Mouse (Mus musculus) myocyte (in vitro differentiated cells): Measurements from ENCODE around the gene Slc25a5. TPM values are rescaled to one million over a fixed set of nuclear protein-coding genes. Genes with fewer than 3 reads are reported as not detected.

Source experiments
- H3K27me3 ChIP-seq: one replicate; pipeline ENCODE4 v1.6.1; 2011; ENCODE audit not compliant: control insufficient read depth, insufficient read depth, insufficient read length
- H3K36me3 ChIP-seq: one replicate; pipeline ENCODE4 v1.6.1; 2011; ENCODE audit not compliant: control insufficient read depth, insufficient read depth
- H3K4me2 ChIP-seq: one replicate; pipeline ENCODE4 v1.6.1; 2011; ENCODE audit warnings: low read depth, control low read depth
- H3K4me3 ChIP-seq: one replicate; pipeline ENCODE4 v1.5.1; 2011; ENCODE audit warnings: mild to moderate bottlenecking, control low read depth, moderate library complexity
- H3K79me2 ChIP-seq: one replicate; pipeline ENCODE4 v1.6.1; 2011; ENCODE audit not compliant: control insufficient read depth, insufficient read depth
- H3ac ChIP-seq: one replicate; pipeline ENCODE4 v1.6.1; 2011; ENCODE audit not compliant: control insufficient read depth, insufficient read length
- CEBPB ChIP-seq: IDR thresholded peaks from 2 replicates; pipeline ENCODE4 v1.6.1; 2011; ENCODE audit warnings: mild to moderate bottlenecking, moderate library complexity; ENCODE audit not compliant: poor library complexity, insufficient read depth, severe bottlenecking
- E2F4 ChIP-seq: IDR thresholded peaks from one replicate; pipeline ENCODE4 v1.6.1; 2011; ENCODE audit warnings: mild to moderate bottlenecking, control low read depth, moderate library complexity; ENCODE audit not compliant: insufficient read depth
- MAX ChIP-seq: IDR thresholded peaks from one replicate; pipeline ENCODE4 v1.6.1; 2011; ENCODE audit warnings: low read depth, mild to moderate bottlenecking, control low read depth
- MYOD1 ChIP-seq, 3 experiments: IDR thresholded peaks; one replicate each; pipeline ENCODE4 v1.6.1; 2011; ENCODE audit warnings: control low read depth in 2 of 3, low read depth in 2 of 3, mild to moderate bottlenecking in 2 of 3, moderate library complexity in 1 of 3; ENCODE audit not compliant: insufficient read length in 2 of 3, control insufficient read depth in 1 of 3
- MYOG ChIP-seq, 3 experiments: IDR thresholded peaks; one replicate each; pipeline ENCODE4 v1.6.1; 2011; ENCODE audit warnings: control low read depth in 2 of 3, low read depth in 2 of 3, mild to moderate bottlenecking in 2 of 3; ENCODE audit not compliant: insufficient read length in 2 of 3, control insufficient read depth in 1 of 3, insufficient read depth in 1 of 3
- POLR2A ChIP-seq: IDR thresholded peaks from one replicate; pipeline ENCODE4 v1.6.1; 2011; ENCODE audit warnings: low read depth, mild to moderate bottlenecking, control low read depth, moderate library complexity; ENCODE audit not compliant: insufficient read length
- POLR2AphosphoS2 ChIP-seq: IDR thresholded peaks from one replicate; pipeline ENCODE4 v1.6.1; 2011; ENCODE audit warnings: low read depth, control low read depth; ENCODE audit not compliant: insufficient read length
- REST ChIP-seq: IDR thresholded peaks from one replicate; pipeline ENCODE4 v1.6.1; 2011; ENCODE audit warnings: mild to moderate bottlenecking, control low read depth, moderate library complexity; ENCODE audit not compliant: insufficient read depth, insufficient read length
- SRF ChIP-seq: IDR thresholded peaks from one replicate; pipeline ENCODE4 v1.6.1; 2011; ENCODE audit warnings: low read depth; ENCODE audit not compliant: control insufficient read depth, insufficient read length
- TCF12 ChIP-seq: IDR thresholded peaks from one replicate; pipeline ENCODE4 v1.6.1; 2011; ENCODE audit warnings: mild to moderate bottlenecking, control low read depth; ENCODE audit not compliant: poor library complexity, insufficient read depth, severe bottlenecking
- TCF3 ChIP-seq: IDR thresholded peaks from one replicate; pipeline ENCODE4 v1.6.1; 2011; ENCODE audit warnings: low read depth, control low read depth; ENCODE audit not compliant: insufficient read length
- USF1 ChIP-seq: IDR thresholded peaks from one replicate; pipeline ENCODE4 v1.6.1; 2011; ENCODE audit warnings: low read depth, mild to moderate bottlenecking, control low read depth, moderate library complexity
- polyA plus RNA-seq: library from polyadenylated mRNA; unstranded; fragments of >200 nt; fragmentation: generic; extraction: Trizol; gene quantifications from one replicate; pipeline ENCODE4 v1.2.1, GENCODE M21; 2012; ENCODE audit warnings: missing spikeins

Gene Slc25a5
- polyA plus RNA-seq, 1 experiment: 684 TPM

GRCm38 (mm10) chrX:36841698-36842097 is 46.2 kb downstream of the Slc25a5 start:
- no peak for TF ChIP-seq POLR2AphosphoS2
- no peak for TF ChIP-seq REST
- TF ChIP-seq MAX: no peak
- TF ChIP-seq MYOD1 (IDR thresholded peaks at IDR 0.05; ENCODE audit: control insufficient read depth in 1 of 3, insufficient read length in 2 of 3, low read depth in 2 of 3): no peak
- TF ChIP-seq CEBPB: no peak
- TF ChIP-seq E2F4: no peak
- TF ChIP-seq USF1: no peak
- TF ChIP-seq SRF: no peak
- TF ChIP-seq POLR2A: no peak
- no peak for TF ChIP-seq TCF12
- TF ChIP-seq MYOG (IDR thresholded peaks at IDR 0.05; ENCODE audit: control insufficient read depth in 1 of 3, insufficient read depth in 1 of 3, insufficient read length in 2 of 3, low read depth in 2 of 3): no peak
- Histone ChIP-seq H3K79me2 (no peaks in the 10 kb centered on the region), H3K4me3 (no peak overlapping the region), H3ac (no peak overlapping the region), H3K36me3 (no peaks in the 10 kb centered on the region), H3K4me2 (no peak overlapping the region), H3K27me3 (no peaks in the 10 kb centered on the region)

GRCm38 (mm10) chrX:36843346-36843990 is 48.0 kb downstream of the Slc25a5 start:
- no peak overlapping the region for H3ac ChIP-seq

GRCm38 (mm10) chrX:36847152-36847551 is 51.7 kb downstream of the Slc25a5 start:
- no peak overlapping the region for H3K4me3 ChIP-seq
- no peak overlapping the region for H3ac ChIP-seq
- H3K27me3 ChIP-seq: no peaks in the 10 kb centered on the region
- H3K36me3 ChIP-seq: no peaks in the 10 kb centered on the region
- H3K79me2 ChIP-seq: no peaks in the 10 kb centered on the region
- TF ChIP-seq POLR2AphosphoS2 (no peak), POLR2A (no peak), MYOG (IDR thresholded peaks at IDR 0.05; ENCODE audit: control insufficient read depth in 1 of 3, insufficient read depth in 1 of 3, insufficient read length in 2 of 3, low read depth in 2 of 3) (no peak), E2F4 (no peak), SRF (no peak), USF1 (no peak), TCF3 (no peak), TCF12 (no peak), MAX (no peak), REST (no peak), MYOD1 (IDR thresholded peaks at IDR 0.05; ENCODE audit: control insufficient read depth in 1 of 3, insufficient read length in 2 of 3, low read depth in 2 of 3) (no peak), CEBPB (no peak)
- H3K4me2 ChIP-seq: no peak overlapping the region

More at GRCm38 (mm10) chrX:36843346-36843990, 48.0 kb downstream of the Slc25a5 start:
- Histone ChIP-seq H3K36me3 (no peaks in the 10 kb centered on the region), H3K4me2 (no peak overlapping the region), H3K79me2 (no peaks in the 10 kb centered on the region), H3K4me3 (no peak overlapping the region), H3K27me3 (no peaks in the 10 kb centered on the region)
- TF ChIP-seq E2F4: no peak

Other genes starting within 250 kb of the Slc25a5 start
- gene Pgrmc1, start 197.4 kb upstream of the Slc25a5 start, polyA plus RNA-seq: 43.9 TPM
- 0.32 TPM for gene Akap17b, start 150.3 kb upstream of the Slc25a5 start, polyA plus RNA-seq
- 1.1 TPM for gene Slc25a43, start 52.0 kb upstream of the Slc25a5 start, polyA plus RNA-seq
- 52.1 TPM for gene Ube2a, start 78.2 kb downstream of the Slc25a5 start, polyA plus RNA-seq
- 6.6 TPM for gene C330007P06Rik, start 78.5 kb downstream of the Slc25a5 start, polyA plus RNA-seq
- 2.9 TPM for gene Nkrf, start 107.2 kb downstream of the Slc25a5 start, polyA plus RNA-seq
- gene Sept6, start 196.1 kb downstream of the Slc25a5 start, polyA plus RNA-seq: 8.3 TPM